Mouse (Mus musculus): ENCODE measurements at regions not wholly inside any gene's neighbourhood (a gene's known extent, or its start where the extent isn't known, plus 50 kb on each side); places are given as distances from the start of the nearest gene placed in this dataset.

GRCm38 (mm10) chr17:10024323-10024722, 295.3 kb downstream of the Qk start:
- TF ChIP-seq POLR2A (IDR thresholded peaks at IDR 0.05; ENCODE audit: low read depth, low read length): no peak
- TF ChIP-seq CTCF (IDR thresholded peaks at IDR 0.05; ENCODE audit: borderline replicate concordance, insufficient read depth, low read length): no peak
- Histone ChIP-seq H3K4me1 (ENCODE audit: control insufficient read depth, insufficient read depth, low read length) (no peaks in the 10 kb centered on the region), H3K4me3 (ENCODE audit: insufficient read depth, low read length) (no peak overlapping the region), H3K27ac (ENCODE audit: insufficient read depth, low read length) (no peak overlapping the region)

- H3K4me3 ChIP-seq (ENCODE audit: insufficient read depth, low read length): no peak overlapping the region
- no peaks in the 10 kb centered on the region; the same call in 1 of the 2 replicates for H3K4me1 ChIP-seq (ENCODE audit: control insufficient read depth, insufficient read depth, low read length)
- TF ChIP-seq CTCF (IDR thresholded peaks at IDR 0.05; ENCODE audit: borderline replicate concordance, insufficient read depth, low read length): no peak
- TF ChIP-seq POLR2A (IDR thresholded peaks at IDR 0.05; ENCODE audit: low read depth, low read length): no peak
- no peak overlapping the region for H3K27ac ChIP-seq (ENCODE audit: insufficient read depth, low read length)
Measured at GRCm38 (mm10) chr17:10012161-10012560, 307.5 kb downstream of the Qk start.

- Histone ChIP-seq H3K4me1 (ENCODE audit: control insufficient read depth, insufficient read depth, low read length) (no peaks in the 10 kb centered on the region; the same call in 1 of the 2 replicates), H3K27ac (ENCODE audit: insufficient read depth, low read length) (no peak overlapping the region), H3K4me3 (ENCODE audit: insufficient read depth, low read length) (no peak overlapping the region)
- TF ChIP-seq POLR2A (IDR thresholded peaks at IDR 0.05; ENCODE audit: low read depth, low read length) (no peak), CTCF (IDR thresholded peaks at IDR 0.05; ENCODE audit: borderline replicate concordance, insufficient read depth, low read length) (no peak)
Measured at GRCm38 (mm10) chr17:10011728-10012127, 307.9 kb downstream of the Qk start.

GRCm38 (mm10) chr17:10001071-10001591, 318.5 kb downstream of the Qk start:
- H3K4me1 ChIP-seq (ENCODE audit: control insufficient read depth, insufficient read depth, low read length): no peaks in the 10 kb centered on the region
- no peak overlapping the region for H3K27ac ChIP-seq (ENCODE audit: insufficient read depth, low read length)
- TF ChIP-seq POLR2A (IDR thresholded peaks at IDR 0.05; ENCODE audit: low read depth, low read length) (no peak), CTCF (IDR thresholded peaks at IDR 0.05; ENCODE audit: borderline replicate concordance, insufficient read depth, low read length) (no peak)
- no peak overlapping the region for H3K4me3 ChIP-seq (ENCODE audit: insufficient read depth, low read length)

- no peak for TF ChIP-seq POLR2A (IDR thresholded peaks at IDR 0.05; ENCODE audit: low read depth, low read length)
- TF ChIP-seq CTCF (IDR thresholded peaks at IDR 0.05; ENCODE audit: borderline replicate concordance, insufficient read depth, low read length): no peak
- Histone ChIP-seq H3K27ac (ENCODE audit: insufficient read depth, low read length) (no peak overlapping the region), H3K4me3 (ENCODE audit: insufficient read depth, low read length) (no peak overlapping the region), H3K4me1 (ENCODE audit: control insufficient read depth, insufficient read depth, low read length) (no peaks in the 10 kb centered on the region)
Measured at GRCm38 (mm10) chr17:9995321-9995720, 324.3 kb downstream of the Qk start.

- H3K27ac ChIP-seq (ENCODE audit: insufficient read depth, low read length): no peak overlapping the region
Measured at GRCm38 (mm10) chr17:9990744-9991143, 321.2 kb upstream of the Pabpc6 start.

GRCm38 (mm10) chr17:9981273-9981672, 311.8 kb upstream of the Pabpc6 start:
- H3K4me3 ChIP-seq (ENCODE audit: insufficient read depth, low read length): no peak overlapping the region
- TF ChIP-seq CTCF (IDR thresholded peaks at IDR 0.05; ENCODE audit: borderline replicate concordance, insufficient read depth, low read length) (no peak), POLR2A (IDR thresholded peaks at IDR 0.05; ENCODE audit: low read depth, low read length) (no peak)
- H3K4me1 ChIP-seq (ENCODE audit: control insufficient read depth, insufficient read depth, low read length): no peaks in the 10 kb centered on the region
- no peak overlapping the region for H3K27ac ChIP-seq (ENCODE audit: insufficient read depth, low read length)

More at GRCm38 (mm10) chr17:9990744-9991143, 321.2 kb upstream of the Pabpc6 start:
- Histone ChIP-seq H3K4me1 (ENCODE audit: control insufficient read depth, insufficient read depth, low read length) (no peaks in the 10 kb centered on the region), H3K4me3 (ENCODE audit: insufficient read depth, low read length) (no peak overlapping the region)
- TF ChIP-seq POLR2A (IDR thresholded peaks at IDR 0.05; ENCODE audit: low read depth, low read length): no peak
- TF ChIP-seq CTCF (IDR thresholded peaks at IDR 0.05; ENCODE audit: borderline replicate concordance, insufficient read depth, low read length): no peak

GRCm38 (mm10) chr17:9976866-9977421, 307.4 kb upstream of the Pabpc6 start:
- H3K27ac ChIP-seq (ENCODE audit: insufficient read depth, low read length): no peak overlapping the region
- H3K4me1 ChIP-seq (ENCODE audit: control insufficient read depth, insufficient read depth, low read length): no peaks in the 10 kb centered on the region
- TF ChIP-seq CTCF (IDR thresholded peaks at IDR 0.05; ENCODE audit: borderline replicate concordance, insufficient read depth, low read length): no peak
- no peak for TF ChIP-seq POLR2A (IDR thresholded peaks at IDR 0.05; ENCODE audit: low read depth, low read length)
- no peak overlapping the region for H3K4me3 ChIP-seq (ENCODE audit: insufficient read depth, low read length)

- no peak overlapping the region for H3K27ac ChIP-seq (ENCODE audit: insufficient read depth, low read length)
- H3K4me1 ChIP-seq (ENCODE audit: control insufficient read depth, insufficient read depth, low read length): no peaks in the 10 kb centered on the region
- TF ChIP-seq CTCF (IDR thresholded peaks at IDR 0.05; ENCODE audit: borderline replicate concordance, insufficient read depth, low read length) (no peak), POLR2A (IDR thresholded peaks at IDR 0.05; ENCODE audit: low read depth, low read length) (no peak)
- H3K4me3 ChIP-seq (ENCODE audit: insufficient read depth, low read length): no peak overlapping the region
Measured at GRCm38 (mm10) chr17:9975995-9976394, 306.5 kb upstream of the Pabpc6 start.

GRCm38 (mm10) chr17:9975153-9975552, 305.6 kb upstream of the Pabpc6 start:
- H3K4me3 ChIP-seq (ENCODE audit: insufficient read depth, low read length): no peak overlapping the region
- no peaks in the 10 kb centered on the region for H3K4me1 ChIP-seq (ENCODE audit: control insufficient read depth, insufficient read depth, low read length)
- no peak for TF ChIP-seq POLR2A (IDR thresholded peaks at IDR 0.05; ENCODE audit: low read depth, low read length)
- H3K27ac ChIP-seq (ENCODE audit: insufficient read depth, low read length): no peak overlapping the region

Data from embryonic fibroblast, embryonic 13.5 days (primary cell).